Mouse (Mus musculus) heart, embryonic 12.5 days (tissue): Measurements from ENCODE around the gene Cdyl. TPM values are rescaled to one million over a fixed set of nuclear protein-coding genes. Genes with fewer than 3 reads are reported as not detected.

ENCODE experiments used
- ATAC-seq: fragments of 200-750 bp; cut with Nextera tagmentation; 2 replicates; pipeline ENCODE4 v1.8.0; 2017; ENCODE audit warnings: moderate TSS enrichment, moderate library complexity; ENCODE audit not compliant: insufficient number of reproducible peaks, low FRiP score
- H3K27ac ChIP-seq: fragments of 300-500 bp; sonication (generic); 2 replicates; pipeline ENCODE4 v1.5.1; 2016; ENCODE audit warnings: mild to moderate bottlenecking, moderate library complexity; ENCODE audit not compliant: poor library complexity, severe bottlenecking
- H3K27me3 ChIP-seq: fragments of 300-500 bp; sonication (generic); replicated peaks from 2 replicates; pipeline ENCODE4 v1.6.1; 2016; ENCODE audit warnings: mild to moderate bottlenecking, moderate library complexity
- H3K36me3 ChIP-seq: fragments of 300-500 bp; sonication (generic); 2 replicates; pipeline ENCODE4 v1.6.1; 2016; ENCODE audit warnings: mild to moderate bottlenecking, moderate library complexity
- H3K4me1 ChIP-seq: fragments of 300-500 bp; sonication (generic); replicated peaks from 2 replicates; pipeline ENCODE4 v1.6.1; 2016; ENCODE audit warnings: mild to moderate bottlenecking
- H3K4me2 ChIP-seq: fragments of 300-500 bp; sonication (generic); 2 replicates; pipeline ENCODE4 v1.6.1; 2016; ENCODE audit warnings: mild to moderate bottlenecking, moderate library complexity
- H3K4me3 ChIP-seq: fragments of 300-500 bp; sonication (generic); 2 replicates; pipeline ENCODE4 v1.5.1; 2016; ENCODE audit warnings: mild to moderate bottlenecking
- H3K9ac ChIP-seq: fragments of 300-500 bp; sonication (generic); 2 replicates; pipeline ENCODE4 v1.6.1; 2016; ENCODE audit warnings: mild to moderate bottlenecking, moderate library complexity
- H3K9me3 ChIP-seq: fragments of 300-500 bp; sonication (generic); replicated peaks from 2 replicates; pipeline ENCODE4 v1.6.1; 2016; ENCODE audit warnings: mild to moderate bottlenecking, moderate library complexity
- WGBS: fragments of 180-500 bp; shearing (Covaris S2); methylation state at CpG from one replicate; pipeline ENCODE4 v1.1.7; 2016; 5-methylcytosine and 5-hydroxymethylcytosine counted together
- polyA plus RNA-seq: library from polyadenylated mRNA; unstranded; fragments of >200 nt; fragmentation: Nextera tagmentation; extraction: Ambion mirVana; gene quantifications from 2 replicates; pipeline ENCODE4 v1.2.1, GENCODE M21; 2016

Gene Cdyl
- polyA plus RNA-seq, 1 experiment from 2014 or later: 19.6 TPM

- Histone ChIP-seq H3K27me3 (no peaks in the 10 kb centered on the region), H3K9me3 (no peaks in the 10 kb centered on the region), H3K36me3 (peaks cover 27% of the 10 kb centered on the region), H3K9ac (no peak overlapping the region), H3K4me3 (no peak overlapping the region), H3K4me2 (no peak overlapping the region), H3K27ac (no peak overlapping the region), H3K4me1 (peaks cover 58% of the 10 kb centered on the region)
- WGBS: 89% methylated on average over 7 of the region's 7 CpGs
- ATAC-seq: no peak
Observed at GRCm38 (mm10) chr13:35813348-35814127, 153.9 kb downstream of the Cdyl start.

DNA sequence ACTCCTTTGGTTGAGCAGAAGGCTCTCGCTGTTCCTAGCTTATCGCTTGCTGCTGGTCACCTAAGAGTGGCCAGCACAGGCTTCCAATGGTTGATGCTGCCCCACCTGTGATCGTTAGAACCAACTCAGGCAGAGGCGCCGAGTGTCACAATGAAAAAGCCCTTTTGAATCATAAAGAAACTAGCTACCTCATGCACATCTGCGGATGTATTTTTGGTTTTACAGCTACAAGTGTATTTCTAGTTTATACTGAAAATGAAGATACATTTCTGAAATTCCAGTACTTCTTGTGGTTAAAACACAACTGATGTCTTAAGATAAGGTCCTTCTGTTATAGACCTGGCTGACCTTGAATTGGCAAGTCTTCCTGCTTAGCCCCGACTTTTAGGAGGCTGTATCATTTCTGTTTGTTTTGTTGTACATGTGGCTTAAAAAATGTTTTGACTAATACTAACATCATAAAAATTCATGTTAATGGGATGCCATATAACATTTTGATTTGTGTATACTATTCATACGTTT is 155.6 kb downstream of the Cdyl start:
- 75% methylated on average over 8 of the region's 8 CpGs for WGBS
- Histone ChIP-seq H3K27ac (no peak overlapping the region), H3K27me3 (no peaks in the 10 kb centered on the region), H3K9ac (no peak overlapping the region), H3K4me2 (no peak overlapping the region), H3K36me3 (peaks cover 39% of the 10 kb centered on the region), H3K4me1 (peaks cover 47% of the 10 kb centered on the region), H3K9me3 (no peaks in the 10 kb centered on the region), H3K4me3 (no peak overlapping the region)
- ATAC-seq: no peak

- WGBS: 70% methylated on average over 16 of the region's 16 CpGs
- ATAC-seq: no peak
- peaks cover 46% of the 10 kb centered on the region for H3K4me1 ChIP-seq
- H3K27ac ChIP-seq: no peak overlapping the region
- H3K9ac ChIP-seq: no peak overlapping the region
- no peaks in the 10 kb centered on the region for H3K27me3 ChIP-seq
- H3K4me2 ChIP-seq: no peak overlapping the region
- H3K4me3 ChIP-seq: no peak overlapping the region
- no peaks in the 10 kb centered on the region for H3K9me3 ChIP-seq
- peaks cover 39% of the 10 kb centered on the region for H3K36me3 ChIP-seq
Observed at GRCm38 (mm10) chr13:35815782-35816368, 156.2 kb downstream of the Cdyl start.

- Histone ChIP-seq H3K4me2 (no peak overlapping the region), H3K36me3 (peaks cover 39% of the 10 kb centered on the region), H3K4me1 (peaks cover 28% of the 10 kb centered on the region), H3K9ac (no peak overlapping the region), H3K27me3 (no peaks in the 10 kb centered on the region), H3K27ac (no peak overlapping the region), H3K4me3 (no peak overlapping the region), H3K9me3 (no peaks in the 10 kb centered on the region)
- WGBS: 78% methylated on average over 3 of the region's 3 CpGs
- ATAC-seq: no peak
Observed at GRCm38 (mm10) chr13:35817626-35818025, 158.0 kb downstream of the Cdyl start.

DNA sequence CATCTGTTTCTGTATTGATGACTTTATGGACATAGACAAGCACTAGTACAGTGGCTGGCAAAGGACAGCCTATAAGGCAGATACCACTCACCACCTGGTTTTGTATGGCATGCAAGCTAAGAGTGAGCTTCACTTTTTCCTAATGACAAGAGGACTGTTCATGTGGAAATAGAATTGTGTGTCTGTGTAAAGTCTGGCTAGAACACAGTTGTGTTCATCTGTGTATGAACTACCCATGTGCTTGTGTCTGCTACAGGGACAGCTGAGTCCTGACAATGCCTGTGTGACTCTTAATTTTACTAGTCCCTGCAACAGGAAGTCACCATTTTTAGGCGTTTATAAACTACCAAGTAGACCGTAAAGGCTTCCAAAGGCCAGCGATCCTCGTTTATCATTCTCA is 158.4 kb downstream of the Cdyl start:
- H3K27me3 ChIP-seq: no peaks in the 10 kb centered on the region
- H3K9me3 ChIP-seq: no peaks in the 10 kb centered on the region
- peaks cover 27% of the 10 kb centered on the region for H3K4me1 ChIP-seq
- no peak overlapping the region for H3K4me2 ChIP-seq
- no peak overlapping the region for H3K4me3 ChIP-seq
- no peak overlapping the region for H3K27ac ChIP-seq
- 92% methylated on average over 4 of the region's 4 CpGs for WGBS
- no peak overlapping the region for H3K9ac ChIP-seq
- ATAC-seq: no peak
- peaks cover 39% of the 10 kb centered on the region for H3K36me3 ChIP-seq

DNA sequence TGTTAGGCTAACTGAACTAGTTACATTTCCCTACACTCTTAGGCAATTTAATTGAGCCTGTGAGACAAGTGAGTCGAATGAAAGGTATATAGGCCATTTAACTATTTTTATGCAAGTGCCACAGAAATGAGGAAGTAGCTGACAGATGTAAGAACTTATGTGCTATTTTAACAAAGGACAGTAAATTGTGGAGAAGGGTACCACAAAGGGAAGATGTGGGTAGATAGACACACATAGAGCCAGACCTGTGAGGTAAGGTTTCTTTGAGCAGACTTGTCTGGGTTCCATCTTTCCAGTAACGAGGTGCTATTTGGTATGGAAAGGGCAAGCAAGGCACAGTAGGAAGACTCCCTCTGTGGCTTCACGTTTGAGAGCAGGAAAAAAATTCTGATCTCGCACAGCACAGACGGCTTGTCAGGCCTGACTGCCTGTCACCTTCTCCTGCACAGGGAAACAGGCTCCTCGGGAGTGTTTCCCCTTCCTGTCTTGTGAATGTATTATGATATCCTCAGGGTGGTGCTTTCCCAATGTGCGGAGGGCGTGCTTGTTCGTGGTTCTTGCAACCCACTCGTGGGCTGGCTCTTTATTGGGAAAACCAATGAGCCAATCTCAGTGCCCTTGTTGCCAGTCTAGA is 162.3 kb downstream of the Cdyl start:
- Histone ChIP-seq H3K9ac (no peak overlapping the region), H3K27me3 (no peaks in the 10 kb centered on the region), H3K4me3 (no peak overlapping the region), H3K4me1 (peaks cover 17% of the 10 kb centered on the region), H3K36me3 (peaks cover 50% of the 10 kb centered on the region), H3K4me2 (no peak overlapping the region), H3K9me3 (no peaks in the 10 kb centered on the region), H3K27ac (no peak overlapping the region)
- WGBS: 65% methylated on average over 10 of the region's 10 CpGs
- ATAC-seq: no peak

DNA sequence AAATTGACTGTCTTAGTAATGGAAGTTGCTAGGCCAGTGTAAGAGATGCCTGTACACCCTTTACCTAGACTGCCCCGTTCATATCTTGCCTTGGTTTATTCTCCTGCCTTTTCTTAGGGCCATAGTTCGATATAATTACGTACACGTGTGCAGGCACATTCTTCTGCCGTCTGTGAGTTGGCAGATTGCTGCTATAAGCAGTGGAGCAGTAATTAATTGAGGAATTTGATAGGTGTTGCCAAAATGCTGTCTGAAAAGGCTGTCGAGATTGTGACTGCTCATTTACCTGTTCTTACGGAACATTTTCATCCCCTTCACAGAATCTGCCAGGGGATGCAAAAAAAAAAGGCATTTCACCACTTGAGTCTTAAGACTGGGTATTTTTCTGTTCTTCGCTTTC is 163.2 kb downstream of the Cdyl start:
- no peak overlapping the region for H3K4me2 ChIP-seq
- H3K36me3 ChIP-seq: peaks cover 41% of the 10 kb centered on the region

GRCm38 (mm10) chr13:35825639-35826038 is 166.0 kb downstream of the Cdyl start:
- H3K36me3 ChIP-seq: peaks cover 27% of the 10 kb centered on the region
- no peak overlapping the region for H3K9ac ChIP-seq
- H3K9me3 ChIP-seq: no peaks in the 10 kb centered on the region
- peaks cover 7% of the 10 kb centered on the region for H3K4me1 ChIP-seq
- WGBS: 55% methylated on average over 2 of the region's 2 CpGs
- H3K4me3 ChIP-seq: no peak overlapping the region
- no peak overlapping the region for H3K27ac ChIP-seq
- no peak overlapping the region for H3K4me2 ChIP-seq
- H3K27me3 ChIP-seq: no peaks in the 10 kb centered on the region
- no peak for ATAC-seq

More for the DNA sequence above, 163.2 kb downstream of the Cdyl start:
- no peak for ATAC-seq
- Histone ChIP-seq H3K4me3 (no peak overlapping the region), H3K9me3 (no peaks in the 10 kb centered on the region), H3K9ac (no peak overlapping the region), H3K27me3 (no peaks in the 10 kb centered on the region), H3K27ac (no peak overlapping the region), H3K4me1 (peaks cover 13% of the 10 kb centered on the region)
- 88% methylated on average over 8 of the region's 8 CpGs for WGBS

DNA sequence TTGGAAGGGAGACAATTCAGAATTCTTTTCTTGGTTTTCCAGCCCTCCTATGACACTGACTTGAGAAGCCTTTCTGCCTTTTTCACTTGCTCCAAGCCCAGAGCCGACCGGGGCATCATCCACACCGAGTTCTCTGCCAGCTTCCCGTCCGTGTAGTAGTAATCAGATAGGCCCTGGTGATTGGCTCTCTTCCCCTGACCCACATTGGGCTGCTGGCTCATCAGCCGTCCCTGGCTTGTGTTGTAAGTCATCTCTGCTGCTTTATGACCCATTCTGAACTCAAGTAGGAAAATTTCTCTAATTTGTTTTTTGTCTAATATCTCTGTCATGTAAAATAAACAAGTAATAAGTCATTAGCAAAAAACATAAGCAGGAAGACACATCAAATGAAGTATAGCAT is 173.0 kb downstream of the Cdyl start:
- WGBS: 59% methylated on average over 6 of the region's 6 CpGs
- Histone ChIP-seq H3K27ac (no peak overlapping the region), H3K9ac (no peak overlapping the region), H3K36me3 (peaks cover 9% of the 10 kb centered on the region; the same call in 1 of the 2 replicates), H3K4me1 (peaks cover 31% of the 10 kb centered on the region), H3K4me3 (no peak overlapping the region), H3K27me3 (no peaks in the 10 kb centered on the region), H3K9me3 (no peaks in the 10 kb centered on the region), H3K4me2 (no peak overlapping the region)
- no peak for ATAC-seq

DNA sequence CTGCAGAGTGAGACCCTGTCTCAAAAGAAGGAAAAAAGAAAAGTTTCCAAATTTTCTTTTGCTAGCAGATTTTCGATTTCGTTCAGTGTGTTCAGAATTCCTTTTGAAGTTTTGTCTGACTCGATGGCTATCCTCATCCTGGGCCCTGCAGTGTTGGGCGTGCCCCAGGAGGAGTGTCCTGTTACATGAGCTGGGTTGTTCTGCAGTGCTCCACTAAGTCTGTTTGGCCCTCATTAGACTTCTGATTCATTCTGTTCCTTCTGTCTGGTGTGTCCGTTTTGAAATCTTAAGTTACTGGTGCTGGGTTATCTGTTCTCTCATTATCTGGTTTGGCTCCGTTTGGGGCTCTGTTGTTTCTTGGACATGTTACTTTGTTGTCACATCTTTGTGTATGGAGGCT is 174.3 kb downstream of the Cdyl start:
- peaks cover 31% of the 10 kb centered on the region for H3K4me1 ChIP-seq
- peaks cover 5% of the 10 kb centered on the region; the same call in 1 of the 2 replicates for H3K36me3 ChIP-seq
- H3K27me3 ChIP-seq: no peaks in the 10 kb centered on the region
- no peaks in the 10 kb centered on the region for H3K9me3 ChIP-seq
- no peak overlapping the region for H3K9ac ChIP-seq
- H3K4me2 ChIP-seq: 0 out of 2 replicates have a peak overlapping the region, but pooled peaks have one; percentile 18
- H3K4me3 ChIP-seq: no peak overlapping the region
- H3K27ac ChIP-seq: 0 out of 2 replicates have a peak overlapping the region, but pooled peaks have one; percentile 34
- no peak for ATAC-seq
- 24% methylated on average over 6 of the region's 6 CpGs for WGBS

GRCm38 (mm10) chr13:35835669-35836068 is 176.0 kb downstream of the Cdyl start:
- Histone ChIP-seq H3K27me3 (no peaks in the 10 kb centered on the region), H3K4me3 (no peak overlapping the region), H3K36me3 (peaks cover 8% of the 10 kb centered on the region; the same call in 1 of the 2 replicates), H3K4me1 (peaks cover 33% of the 10 kb centered on the region), H3K9me3 (no peaks in the 10 kb centered on the region), H3K9ac (no peak overlapping the region), H3K4me2 (no peak overlapping the region), H3K27ac (no peak overlapping the region)
- no peak; the same call in 1 of the 2 replicates for ATAC-seq
- 42% methylated on average over 7 of the region's 7 CpGs for WGBS
